Mouse (Mus musculus): ENCODE results near the gene Slc16a7. TPM values are rescaled to one million over a fixed set of nuclear protein-coding genes. Genes with fewer than 3 reads are reported as not detected.

Slc16a7 gene
- polyA plus RNA-seq (2014; fragmentation: Nextera tagmentation; extraction: Ambion mirVana): 5.5 and 5.9 TPM in 2 replicates

GRCm38 (mm10) chr10:125388876-125389786 lies at the start of gene Slc16a7:
TSS of gene Slc16a7 (minus strand) at chr10:125389465.
- peak within 1 kb of the TSS; percentile 53 to 76 for H3K4me3 ChIP-seq (ENCODE audit: control insufficient read depth in 1 of 2, insufficient read depth in 1 of 2, low read depth in 1 of 2, low read length in 2 of 2)
- peak within 1 kb of the TSS in 1 of 2 experiments; percentile 35; a peak in 2 of 4 replicates for H3K27ac ChIP-seq (replicated peaks in 1 of 2; ENCODE audit: control insufficient read depth in 1 of 2, insufficient read depth in 1 of 2, low read depth in 2 of 2, low read length in 2 of 2)
- peak; percentile 84 for ATAC-seq (ENCODE audit: insufficient number of reproducible peaks, insufficient read depth, low FRiP score, low read depth)
- H3K9me3 ChIP-seq (ENCODE audit: control insufficient read depth, low read length): no peaks in the 10 kb centered on the region
- under 1% methylated on average over 62 of the region's 67 CpGs for WGBS
- no peaks in the 10 kb centered on the region for H3K36me3 ChIP-seq (ENCODE audit: control insufficient read depth, insufficient read depth, low read length)
- peak within 1 kb of the TSS; percentile 78 for H3K9ac ChIP-seq (ENCODE audit: low read length)
- H3K4me1 ChIP-seq (ENCODE audit: control insufficient read depth in 2 of 2, insufficient read depth in 2 of 2, low read length in 2 of 2): peaks cover 0 to 4% of the 10 kb centered on the region in 2 experiments; a peak in 2 of 4 replicates
- H3K27me3 ChIP-seq (ENCODE audit: control insufficient read depth, insufficient read depth, low read length): no peaks in the 10 kb centered on the region
- peak within 1 kb of the TSS; percentile 92 for H3K4me2 ChIP-seq (ENCODE audit: low read length)

GRCm38 (mm10) chr10:125418795-125419194 lies 29.5 kb upstream of the Slc16a7 start:
- H3K9ac ChIP-seq (ENCODE audit: low read length): no peak overlapping the region
- no peak for ATAC-seq (ENCODE audit: insufficient number of reproducible peaks, insufficient read depth, low FRiP score, low read depth)
- H3K4me3 ChIP-seq (ENCODE audit: control insufficient read depth in 1 of 2, insufficient read depth in 1 of 2, low read depth in 1 of 2, low read length in 2 of 2): no peak overlapping the region
- H3K36me3 ChIP-seq (ENCODE audit: control insufficient read depth, insufficient read depth, low read length): no peaks in the 10 kb centered on the region
- no peak overlapping the region for H3K4me2 ChIP-seq (ENCODE audit: low read length)
- no peak overlapping the region for H3K27ac ChIP-seq (replicated peaks in 1 of 2; ENCODE audit: control insufficient read depth in 1 of 2, insufficient read depth in 1 of 2, low read depth in 2 of 2, low read length in 2 of 2)
- no peaks in the 10 kb centered on the region for H3K4me1 ChIP-seq (ENCODE audit: control insufficient read depth in 2 of 2, insufficient read depth in 2 of 2, low read length in 2 of 2)
- H3K27me3 ChIP-seq (ENCODE audit: control insufficient read depth, insufficient read depth, low read length): no peaks in the 10 kb centered on the region
- no peaks in the 10 kb centered on the region for H3K9me3 ChIP-seq (ENCODE audit: control insufficient read depth, low read length)
- 70% methylated on average over 6 of the region's 6 CpGs for WGBS

GRCm38 (mm10) chr10:125399796-125400195 lies 10.5 kb upstream of the Slc16a7 start:
- H3K36me3 ChIP-seq (ENCODE audit: control insufficient read depth, insufficient read depth, low read length): no peaks in the 10 kb centered on the region
- no peak for ATAC-seq (ENCODE audit: insufficient number of reproducible peaks, insufficient read depth, low FRiP score, low read depth)
- H3K4me3 ChIP-seq (ENCODE audit: control insufficient read depth in 1 of 2, insufficient read depth in 1 of 2, low read depth in 1 of 2, low read length in 2 of 2): no peak overlapping the region
- H3K9ac ChIP-seq (ENCODE audit: low read length): no peak overlapping the region
- WGBS: 74% methylated on average over 4 of the region's 4 CpGs
- H3K27ac ChIP-seq (replicated peaks in 1 of 2; ENCODE audit: control insufficient read depth in 1 of 2, insufficient read depth in 1 of 2, low read depth in 2 of 2, low read length in 2 of 2): no peak overlapping the region
- no peak overlapping the region for H3K4me2 ChIP-seq (ENCODE audit: low read length)
- H3K4me1 ChIP-seq (ENCODE audit: control insufficient read depth in 2 of 2, insufficient read depth in 2 of 2, low read length in 2 of 2): no peaks in the 10 kb centered on the region
- no peaks in the 10 kb centered on the region for H3K27me3 ChIP-seq (ENCODE audit: control insufficient read depth, insufficient read depth, low read length)
- H3K9me3 ChIP-seq (ENCODE audit: control insufficient read depth, low read length): no peaks in the 10 kb centered on the region

GRCm38 (mm10) chr10:125390011-125390410 lies 746 bp upstream of the Slc16a7 start:
- Histone ChIP-seq H3K4me3 (ENCODE audit: control insufficient read depth in 1 of 2, insufficient read depth in 1 of 2, low read depth in 1 of 2, low read length in 2 of 2) (peak overlapping the region in 1 of 2 experiments; percentile 76; a peak in 1 of 4 replicates), H3K9me3 (ENCODE audit: control insufficient read depth, low read length) (no peaks in the 10 kb centered on the region), H3K4me2 (ENCODE audit: low read length) (peak overlapping the region; percentile 92), H3K27me3 (ENCODE audit: control insufficient read depth, insufficient read depth, low read length) (no peaks in the 10 kb centered on the region), H3K4me1 (ENCODE audit: control insufficient read depth in 2 of 2, insufficient read depth in 2 of 2, low read length in 2 of 2) (peaks cover 0 to 4% of the 10 kb centered on the region in 2 experiments; a peak in 2 of 4 replicates), H3K27ac (replicated peaks in 1 of 2; ENCODE audit: control insufficient read depth in 1 of 2, insufficient read depth in 1 of 2, low read depth in 2 of 2, low read length in 2 of 2) (no peak overlapping the region), H3K9ac (ENCODE audit: low read length) (peak overlapping the region; percentile 78), H3K36me3 (ENCODE audit: control insufficient read depth, insufficient read depth, low read length) (no peaks in the 10 kb centered on the region)
- no peak for ATAC-seq (ENCODE audit: insufficient number of reproducible peaks, insufficient read depth, low FRiP score, low read depth)
- 84% methylated on average over 6 of the region's 6 CpGs for WGBS

- Histone ChIP-seq H3K9me3 (ENCODE audit: control insufficient read depth, low read length) (no peaks in the 10 kb centered on the region), H3K36me3 (ENCODE audit: control insufficient read depth, insufficient read depth, low read length) (no peaks in the 10 kb centered on the region), H3K4me3 (ENCODE audit: control insufficient read depth in 1 of 2, insufficient read depth in 1 of 2, low read depth in 1 of 2, low read length in 2 of 2) (peak overlapping the region; percentile 53 to 76), H3K4me1 (ENCODE audit: control insufficient read depth in 2 of 2, insufficient read depth in 2 of 2, low read length in 2 of 2) (peaks cover 0 to 4% of the 10 kb centered on the region in 2 experiments; a peak in 2 of 4 replicates), H3K27ac (replicated peaks in 1 of 2; ENCODE audit: control insufficient read depth in 1 of 2, insufficient read depth in 1 of 2, low read depth in 2 of 2, low read length in 2 of 2) (no peak overlapping the region), H3K9ac (ENCODE audit: low read length) (peak overlapping the region; percentile 78), H3K27me3 (ENCODE audit: control insufficient read depth, insufficient read depth, low read length) (no peaks in the 10 kb centered on the region), H3K4me2 (ENCODE audit: low read length) (peak overlapping the region; percentile 92)
- ATAC-seq (ENCODE audit: insufficient number of reproducible peaks, insufficient read depth, low FRiP score, low read depth): peak; percentile 29; the same call in 1 of the 2 replicates
- 16% methylated on average over 7 of the region's 7 CpGs for WGBS
Observed at GRCm38 (mm10) chr10:125388481-125388875, 787 bp downstream of the Slc16a7 start.

- H3K36me3 ChIP-seq (ENCODE audit: control insufficient read depth, insufficient read depth, low read length): no peaks in the 10 kb centered on the region
- no peaks in the 10 kb centered on the region for H3K9me3 ChIP-seq (ENCODE audit: control insufficient read depth, low read length)
- WGBS: 55% methylated on average over 14 of the region's 14 CpGs
- H3K9ac ChIP-seq (ENCODE audit: low read length): no peak overlapping the region
- no peak overlapping the region for H3K4me3 ChIP-seq (ENCODE audit: control insufficient read depth in 1 of 2, insufficient read depth in 1 of 2, low read depth in 1 of 2, low read length in 2 of 2)
- H3K4me2 ChIP-seq (ENCODE audit: low read length): no peak overlapping the region
- H3K4me1 ChIP-seq (ENCODE audit: control insufficient read depth in 2 of 2, insufficient read depth in 2 of 2, low read length in 2 of 2): peaks cover 0 to 4% of the 10 kb centered on the region in 2 experiments; a peak in 2 of 4 replicates
- no peak overlapping the region for H3K27ac ChIP-seq (replicated peaks in 1 of 2; ENCODE audit: control insufficient read depth in 1 of 2, insufficient read depth in 1 of 2, low read depth in 2 of 2, low read length in 2 of 2)
- no peaks in the 10 kb centered on the region for H3K27me3 ChIP-seq (ENCODE audit: control insufficient read depth, insufficient read depth, low read length)
- no peak for ATAC-seq (ENCODE audit: insufficient number of reproducible peaks, insufficient read depth, low FRiP score, low read depth)
Observed at GRCm38 (mm10) chr10:125387782-125388415, 1.4 kb downstream of the Slc16a7 start.

GRCm38 (mm10) chr10:125375526-125375925 lies 13.7 kb downstream of the Slc16a7 start:
- WGBS: 70% methylated on average over 5 of the region's 5 CpGs
- Histone ChIP-seq H3K27me3 (ENCODE audit: control insufficient read depth, insufficient read depth, low read length) (no peaks in the 10 kb centered on the region), H3K4me1 (ENCODE audit: control insufficient read depth in 2 of 2, insufficient read depth in 2 of 2, low read length in 2 of 2) (no peaks in the 10 kb centered on the region), H3K9ac (ENCODE audit: low read length) (no peak overlapping the region), H3K27ac (replicated peaks in 1 of 2; ENCODE audit: control insufficient read depth in 1 of 2, insufficient read depth in 1 of 2, low read depth in 2 of 2, low read length in 2 of 2) (no peak overlapping the region), H3K4me3 (ENCODE audit: control insufficient read depth in 1 of 2, insufficient read depth in 1 of 2, low read depth in 1 of 2, low read length in 2 of 2) (no peak overlapping the region), H3K36me3 (ENCODE audit: control insufficient read depth, insufficient read depth, low read length) (no peaks in the 10 kb centered on the region), H3K4me2 (ENCODE audit: low read length) (no peak overlapping the region), H3K9me3 (ENCODE audit: control insufficient read depth, low read length) (no peaks in the 10 kb centered on the region)
- ATAC-seq (ENCODE audit: insufficient number of reproducible peaks, insufficient read depth, low FRiP score, low read depth): no peak

Measured in heart, embryonic 14.5 days (tissue).